Mouse (Mus musculus) liver, adult (tissue): ENCODE data around the gene Rhd.

Experiments
- GATA4 ChIP-seq: IDR thresholded peaks from 2 replicates; pipeline ENCODE4 v1.6.1; 2014; ENCODE audit warnings: mild to moderate bottlenecking, low read length; ENCODE audit not compliant: insufficient replicate concordance

Rhd gene

GRCm38 (mm10) chr4:134863937-134864729 lies at the start of gene Rhd:
Gene Rhd, plus strand, starts transcription at chr4:134864536.
- TF ChIP-seq GATA4: no peak

- no peak for TF ChIP-seq GATA4
Measured at GRCm38 (mm10) chr4:134817706-134818105, 46.6 kb upstream of the Rhd start.

- no peak for TF ChIP-seq GATA4
Measured at GRCm38 (mm10) chr4:134821061-134821460, 43.3 kb upstream of the Rhd start.

GRCm38 (mm10) chr4:134823560-134823959 lies 40.8 kb upstream of the Rhd start:
- TF ChIP-seq GATA4: no peak

- TF ChIP-seq GATA4: no peak
Measured at GRCm38 (mm10) chr4:134826348-134826747, 38.0 kb upstream of the Rhd start.

GRCm38 (mm10) chr4:134827806-134828205 lies 36.5 kb upstream of the Rhd start:
- TF ChIP-seq GATA4: no peak

- TF ChIP-seq GATA4: no peak
Measured at GRCm38 (mm10) chr4:134831934-134832333, 32.4 kb upstream of the Rhd start.

- TF ChIP-seq GATA4: no peak
Measured at GRCm38 (mm10) chr4:134835486-134835885, 28.9 kb upstream of the Rhd start.

GRCm38 (mm10) chr4:134838221-134838620 lies 26.1 kb upstream of the Rhd start:
- no peak for TF ChIP-seq GATA4

GRCm38 (mm10) chr4:134840231-134840630 lies 24.1 kb upstream of the Rhd start:
- TF ChIP-seq GATA4: no peak

GRCm38 (mm10) chr4:134843566-134843965 lies 20.8 kb upstream of the Rhd start:
- TF ChIP-seq GATA4: no peak

GRCm38 (mm10) chr4:134847587-134847986 lies 16.7 kb upstream of the Rhd start:
- no peak for TF ChIP-seq GATA4

GRCm38 (mm10) chr4:134850551-134850950 lies 13.8 kb upstream of the Rhd start:
- no peak for TF ChIP-seq GATA4

- no peak for TF ChIP-seq GATA4
Measured at GRCm38 (mm10) chr4:134851236-134851635, 13.1 kb upstream of the Rhd start.

GRCm38 (mm10) chr4:134851876-134852275 lies 12.5 kb upstream of the Rhd start:
- TF ChIP-seq GATA4: no peak

GRCm38 (mm10) chr4:134852438-134853255 lies 11.7 kb upstream of the Rhd start:
- no peak for TF ChIP-seq GATA4
